Mouse (Mus musculus) limb, embryonic 15.5 days (tissue): ENCODE results near the gene Trp53i13. TPM values are rescaled to one million over a fixed set of nuclear protein-coding genes. Genes with fewer than 3 reads are reported as not detected.
A peak's percentile ranks its signal among the peaks of the same experiment; 100 is the strongest.

ENCODE experiments used
- ATAC-seq: fragments of 200-750 bp; cut with Nextera tagmentation; 2 replicates; pipeline ENCODE4 v1.8.0; 2017; ENCODE audit warnings: low read depth, moderate TSS enrichment; ENCODE audit not compliant: insufficient number of reproducible peaks, low FRiP score, low TSS enrichment
- H3K27ac ChIP-seq: fragments of 300-500 bp; sonication (generic); 2 replicates; pipeline ENCODE4 v1.5.1; 2015; ENCODE audit warnings: moderate library complexity, mild to moderate bottlenecking, inconsistent platforms
- H3K27me3 ChIP-seq: fragments of 300-500 bp; sonication (generic); 2 replicates; pipeline ENCODE4 v1.6.1; 2015; ENCODE audit warnings: inconsistent platforms
- H3K36me3 ChIP-seq: fragments of 300-500 bp; sonication (generic); 2 replicates; pipeline ENCODE4 v1.6.1; 2015; ENCODE audit warnings: inconsistent platforms
- H3K4me1 ChIP-seq: fragments of 300-500 bp; sonication (generic); 2 replicates; pipeline ENCODE4 v1.6.1; 2015; ENCODE audit warnings: inconsistent platforms
- H3K4me2 ChIP-seq: fragments of 300-500 bp; sonication (generic); 2 replicates; pipeline ENCODE4 v1.6.1; 2015; ENCODE audit warnings: mild to moderate bottlenecking, inconsistent platforms
- H3K4me3 ChIP-seq: fragments of 300-500 bp; sonication (generic); 2 replicates; pipeline ENCODE4 v1.5.1; 2015; ENCODE audit warnings: mild to moderate bottlenecking, inconsistent platforms
- H3K9ac ChIP-seq: fragments of 300-500 bp; sonication (generic); 2 replicates; pipeline ENCODE4 v1.6.1; 2015; ENCODE audit warnings: inconsistent platforms
- H3K9me3 ChIP-seq: fragments of 300-500 bp; sonication (generic); 2 replicates; pipeline ENCODE4 v1.6.1; 2016; ENCODE audit warnings: inconsistent platforms
- WGBS: fragments of 180-500 bp; shearing (Covaris S2); methylation state at CpG from one replicate; pipeline ENCODE4 v1.1.7; 2015; 5-methylcytosine and 5-hydroxymethylcytosine counted together
- polyA plus RNA-seq: library from polyadenylated mRNA; unstranded; fragments of >200 nt; fragmentation: Nextera tagmentation; extraction: Ambion mirVana; gene quantifications from 2 replicates; pipeline ENCODE4 v1.2.1, GENCODE M21; 2015

Trp53i13 gene
- polyA plus RNA-seq, 1 experiment from 2014 or later: 62.5 TPM

DNA sequence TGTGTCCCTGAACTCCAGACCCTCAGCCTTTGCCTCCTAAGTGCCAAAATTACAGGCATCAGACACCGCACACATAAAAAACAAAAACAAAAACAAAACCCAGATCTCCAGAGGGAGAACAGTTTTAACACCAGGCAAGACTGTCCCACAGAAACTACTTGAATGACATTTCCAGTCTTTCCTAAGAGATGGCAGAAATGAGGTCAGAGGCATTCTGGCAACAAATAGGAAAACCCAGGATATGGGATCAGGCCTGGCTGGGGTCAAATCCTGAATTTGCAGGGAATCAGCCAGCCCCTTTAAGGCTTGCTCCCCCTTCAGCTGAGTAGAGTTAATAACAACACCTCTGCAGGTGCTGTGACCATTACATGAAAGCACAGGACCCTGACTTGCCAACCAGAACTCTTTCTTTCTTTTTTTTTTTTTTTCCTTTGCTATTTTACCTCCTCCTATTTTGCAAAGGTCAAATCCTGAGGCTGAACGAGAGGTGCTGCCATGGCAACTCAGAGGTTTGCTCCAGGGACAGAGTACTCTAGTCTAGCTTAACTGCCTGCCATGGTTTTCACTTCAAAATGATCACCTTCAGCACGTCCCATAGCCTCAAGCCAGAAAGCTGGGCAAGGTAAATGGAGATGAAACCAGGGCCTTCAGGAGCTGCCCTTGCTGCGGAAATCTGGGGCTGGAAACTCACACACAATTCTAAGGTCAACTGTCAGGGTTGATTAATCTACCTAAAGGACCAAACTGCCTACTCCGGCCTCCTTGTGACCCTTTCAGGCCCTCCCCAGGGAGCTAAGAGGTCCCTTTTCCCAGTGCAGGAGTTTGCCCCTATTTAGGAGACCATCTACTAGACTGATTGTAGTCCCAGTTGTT lies 1.0 kb upstream of the Trp53i13 start:
- Histone ChIP-seq H3K27ac (no peak overlapping the region), H3K4me1 (peaks cover 35% of the 10 kb centered on the region), H3K9me3 (no peaks in the 10 kb centered on the region), H3K4me2 (no peak overlapping the region), H3K27me3 (peaks cover 30% of the 10 kb centered on the region), H3K36me3 (no peaks in the 10 kb centered on the region), H3K9ac (no peak overlapping the region), H3K4me3 (no peak overlapping the region)
- no peak for ATAC-seq
- 68% methylated on average over 5 of the region's 5 CpGs for WGBS

DNA sequence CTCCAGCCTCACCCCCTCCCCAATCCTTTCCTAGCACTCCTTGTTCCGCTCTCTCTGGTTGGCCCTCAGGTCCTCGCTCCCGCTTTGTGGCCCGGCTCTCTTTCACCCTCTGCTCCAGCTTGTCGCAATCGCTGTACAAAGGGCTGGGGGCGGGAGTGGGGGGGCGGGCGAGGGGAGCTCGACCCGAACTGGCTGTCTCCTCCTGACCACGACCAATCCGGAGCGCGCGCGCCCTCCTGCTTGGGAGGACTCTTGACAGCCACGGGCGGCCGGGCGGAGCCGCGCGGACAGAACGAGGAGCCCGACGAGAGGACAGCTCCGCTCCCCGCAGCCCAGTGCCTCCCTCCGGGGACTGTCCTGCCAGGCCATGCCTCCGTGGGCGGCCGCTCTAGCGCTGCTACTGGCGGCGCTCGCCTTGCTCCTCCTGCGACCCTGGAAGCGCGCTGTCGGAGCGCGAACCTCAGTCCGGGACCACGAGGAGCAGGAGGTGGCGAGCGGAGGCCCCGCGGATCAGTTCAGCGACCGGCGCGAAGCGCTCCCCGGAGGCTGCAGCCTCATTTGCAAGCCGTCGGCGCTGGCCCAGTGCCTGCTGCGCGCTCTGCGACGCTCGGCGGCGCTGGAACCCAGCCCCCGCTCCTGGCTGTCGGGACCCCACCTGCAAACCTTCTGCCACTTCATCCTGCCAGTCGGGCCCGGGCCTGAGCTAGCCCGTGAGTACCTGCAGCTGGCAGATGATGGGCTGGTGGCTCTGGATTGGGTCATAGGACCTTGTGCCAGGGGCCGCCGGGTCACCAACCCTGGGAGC lies 746 bp downstream of the Trp53i13 start, which contains the start of gene Abhd15:
Gene Abhd15, plus strand, starts transcription at position 290 of the 805 bp plus-strand sequence.
- H3K27ac ChIP-seq: peak within 1 kb of the TSS; percentile 23; the same call in 1 of the 2 replicates
- no peaks in the 10 kb centered on the region for H3K9me3 ChIP-seq
- peak within 1 kb of the TSS; percentile 72 for H3K4me3 ChIP-seq
- H3K36me3 ChIP-seq: peaks cover 3% of the 10 kb centered on the region; the same call in 1 of the 2 replicates
- H3K4me1 ChIP-seq: peaks cover 37% of the 10 kb centered on the region
- WGBS: under 1% methylated on average over 66 of the region's 72 CpGs
- H3K9ac ChIP-seq: peak within 1 kb of the TSS; percentile 41
- peaks cover 30% of the 10 kb centered on the region for H3K27me3 ChIP-seq
- H3K4me2 ChIP-seq: peak within 1 kb of the TSS; percentile 97
- peak; percentile 25; the same call in 1 of the 2 replicates for ATAC-seq

DNA sequence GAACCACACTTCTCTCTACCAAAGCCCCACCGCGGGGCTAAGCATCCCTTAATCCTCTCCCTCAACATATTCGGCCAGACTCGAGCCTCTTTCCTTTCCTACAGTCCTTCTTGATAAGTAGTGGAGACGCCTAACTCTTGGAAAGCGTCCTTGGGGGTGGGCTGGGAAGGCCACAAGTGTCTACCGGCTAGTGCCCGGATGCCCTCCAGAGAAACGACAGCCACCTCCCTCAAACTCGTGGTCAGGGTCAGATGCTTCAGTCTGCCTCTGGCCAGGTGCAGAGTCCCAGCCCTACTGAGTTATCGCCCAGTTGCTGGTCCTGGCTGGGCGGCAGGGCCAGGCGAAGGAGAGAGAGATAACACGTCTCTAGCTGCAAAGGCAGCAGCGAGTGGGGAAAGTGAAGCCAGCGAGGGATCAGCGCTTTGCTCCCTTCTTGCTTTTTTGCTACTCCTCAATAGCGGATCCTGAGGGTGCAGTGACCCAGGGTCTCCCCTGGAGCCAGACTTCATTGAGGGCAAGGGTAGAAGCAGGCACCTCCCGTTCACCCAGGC lies 1.4 kb downstream of the Trp53i13 start:
- Histone ChIP-seq H3K27me3 (peaks cover 30% of the 10 kb centered on the region), H3K4me2 (peak overlapping the region; percentile 97), H3K9ac (no peak overlapping the region), H3K4me1 (peaks cover 37% of the 10 kb centered on the region), H3K27ac (peak overlapping the region; percentile 8; the same call in 1 of the 2 replicates), H3K4me3 (peak overlapping the region; percentile 72), H3K36me3 (peaks cover 5% of the 10 kb centered on the region), H3K9me3 (no peaks in the 10 kb centered on the region)
- WGBS: 14% methylated on average over 19 of the region's 19 CpGs
- no peak for ATAC-seq

DNA sequence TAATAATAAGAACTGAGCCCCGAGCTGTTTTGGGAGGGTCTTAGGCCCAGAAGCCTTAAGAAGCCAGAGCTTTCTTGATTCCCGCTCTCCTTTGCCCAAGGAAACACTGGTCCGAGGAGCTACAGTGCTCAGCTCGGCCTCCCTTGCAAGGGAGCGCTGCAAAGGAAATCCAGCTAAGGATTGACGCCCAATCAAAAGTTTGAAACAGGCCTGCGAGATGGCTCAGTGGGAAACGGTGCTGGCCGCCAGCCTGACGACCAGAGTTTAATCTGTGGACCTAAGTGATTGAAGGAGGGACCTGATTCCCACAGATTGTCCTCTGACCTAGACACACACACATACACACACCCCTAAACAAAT lies 2.0 kb downstream of the Trp53i13 start:
- peak overlapping the region; percentile 72 for H3K4me2 ChIP-seq
- H3K36me3 ChIP-seq: peaks cover 9% of the 10 kb centered on the region
- H3K4me3 ChIP-seq: peak overlapping the region; percentile 72
- 0 out of 2 replicates have a peak overlapping the region, but pooled peaks have one; percentile 23 for H3K27ac ChIP-seq
- WGBS: 9% methylated on average over 10 of the region's 10 CpGs
- H3K27me3 ChIP-seq: peaks cover 30% of the 10 kb centered on the region
- H3K4me1 ChIP-seq: peaks cover 42% of the 10 kb centered on the region
- no peak for ATAC-seq
- H3K9me3 ChIP-seq: no peaks in the 10 kb centered on the region
- 0 out of 2 replicates have a peak overlapping the region, but pooled peaks have one; percentile 33 for H3K9ac ChIP-seq

DNA sequence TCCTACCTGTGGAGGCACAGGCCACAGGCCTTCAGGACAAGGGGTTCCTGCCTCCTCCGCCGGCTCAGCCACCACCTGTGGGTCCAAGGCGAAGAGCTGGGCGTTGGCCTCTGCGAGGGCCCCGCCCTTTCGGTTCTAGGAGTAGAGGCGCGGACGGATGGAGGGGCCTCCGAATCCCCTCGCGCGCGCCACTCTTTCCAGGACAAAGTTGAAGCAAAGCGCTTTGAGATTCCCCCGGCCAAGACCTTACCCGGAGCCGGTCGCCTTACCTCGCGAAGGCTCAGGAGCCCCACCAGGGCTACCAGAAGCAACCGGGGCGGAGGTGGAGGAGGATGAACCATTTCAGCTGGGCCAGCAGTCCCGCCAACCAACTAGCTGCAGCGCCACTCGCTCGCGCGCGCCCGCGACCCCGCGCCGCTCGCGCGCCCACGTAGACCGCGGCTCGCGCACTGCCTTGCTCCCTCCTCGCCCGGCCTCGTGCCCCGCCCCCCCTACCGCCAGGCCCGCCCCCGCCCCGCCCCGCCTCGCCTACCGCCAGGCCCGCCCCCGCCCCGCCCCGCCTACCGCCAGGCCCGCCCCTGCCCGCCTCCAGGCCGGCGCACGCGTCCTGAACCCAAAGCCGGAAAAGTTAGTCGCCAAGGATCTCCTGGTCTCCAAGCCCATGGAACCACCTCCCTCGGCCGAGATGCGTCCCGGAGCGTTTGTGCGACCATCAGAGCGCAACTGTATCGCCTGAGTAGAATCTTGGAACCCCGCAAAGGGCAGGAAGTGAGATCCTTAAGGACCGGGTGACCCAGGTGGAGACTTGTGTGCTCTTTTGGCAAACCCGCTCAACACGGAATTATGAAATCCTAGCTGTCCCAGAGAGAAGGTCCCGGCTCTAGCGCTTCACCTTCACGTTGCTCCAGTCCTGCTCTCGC lies 2.6 kb downstream of the Trp53i13 start:
- H3K4me1 ChIP-seq: peaks cover 48% of the 10 kb centered on the region
- peak overlapping the region; percentile 72 for H3K4me2 ChIP-seq
- under 1% methylated on average over 72 of the region's 84 CpGs for WGBS
- H3K27ac ChIP-seq: peak overlapping the region; percentile 92
- peak; percentile 84 for ATAC-seq
- peak overlapping the region; percentile 67 for H3K9ac ChIP-seq
- peaks cover 9% of the 10 kb centered on the region for H3K36me3 ChIP-seq
- peak overlapping the region; percentile 72 for H3K4me3 ChIP-seq
- no peaks in the 10 kb centered on the region for H3K9me3 ChIP-seq
- H3K27me3 ChIP-seq: peaks cover 25% of the 10 kb centered on the region

DNA sequence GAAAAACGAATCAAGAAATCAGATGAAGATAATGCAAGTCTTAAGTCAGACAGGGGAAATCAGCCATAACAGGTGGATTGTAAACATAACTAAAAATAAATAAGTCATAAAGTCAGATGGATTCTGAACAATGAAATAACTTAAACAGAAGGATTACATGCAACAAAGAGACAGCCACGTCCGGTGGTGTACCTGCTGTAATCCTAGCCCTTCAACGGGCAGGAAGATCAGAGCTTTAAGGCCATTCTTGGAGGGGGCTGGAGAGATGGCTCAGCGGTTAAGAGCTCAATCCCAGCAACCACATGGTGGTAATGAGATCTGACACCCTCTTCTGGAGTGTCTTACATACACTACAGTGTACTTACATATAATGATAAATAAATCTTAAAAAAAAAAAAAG lies 4.4 kb downstream of the Trp53i13 start:
- peaks cover 14% of the 10 kb centered on the region for H3K27me3 ChIP-seq
- no peak overlapping the region for H3K4me3 ChIP-seq
- WGBS: 73% methylated on average over 5 of the region's 5 CpGs
- peaks cover 66% of the 10 kb centered on the region for H3K4me1 ChIP-seq
- no peak overlapping the region for H3K27ac ChIP-seq
- H3K9me3 ChIP-seq: no peaks in the 10 kb centered on the region
- H3K4me2 ChIP-seq: 0 out of 2 replicates have a peak overlapping the region, but pooled peaks have one; percentile 72
- no peak for ATAC-seq
- H3K9ac ChIP-seq: no peak overlapping the region
- peaks cover 23% of the 10 kb centered on the region for H3K36me3 ChIP-seq

DNA sequence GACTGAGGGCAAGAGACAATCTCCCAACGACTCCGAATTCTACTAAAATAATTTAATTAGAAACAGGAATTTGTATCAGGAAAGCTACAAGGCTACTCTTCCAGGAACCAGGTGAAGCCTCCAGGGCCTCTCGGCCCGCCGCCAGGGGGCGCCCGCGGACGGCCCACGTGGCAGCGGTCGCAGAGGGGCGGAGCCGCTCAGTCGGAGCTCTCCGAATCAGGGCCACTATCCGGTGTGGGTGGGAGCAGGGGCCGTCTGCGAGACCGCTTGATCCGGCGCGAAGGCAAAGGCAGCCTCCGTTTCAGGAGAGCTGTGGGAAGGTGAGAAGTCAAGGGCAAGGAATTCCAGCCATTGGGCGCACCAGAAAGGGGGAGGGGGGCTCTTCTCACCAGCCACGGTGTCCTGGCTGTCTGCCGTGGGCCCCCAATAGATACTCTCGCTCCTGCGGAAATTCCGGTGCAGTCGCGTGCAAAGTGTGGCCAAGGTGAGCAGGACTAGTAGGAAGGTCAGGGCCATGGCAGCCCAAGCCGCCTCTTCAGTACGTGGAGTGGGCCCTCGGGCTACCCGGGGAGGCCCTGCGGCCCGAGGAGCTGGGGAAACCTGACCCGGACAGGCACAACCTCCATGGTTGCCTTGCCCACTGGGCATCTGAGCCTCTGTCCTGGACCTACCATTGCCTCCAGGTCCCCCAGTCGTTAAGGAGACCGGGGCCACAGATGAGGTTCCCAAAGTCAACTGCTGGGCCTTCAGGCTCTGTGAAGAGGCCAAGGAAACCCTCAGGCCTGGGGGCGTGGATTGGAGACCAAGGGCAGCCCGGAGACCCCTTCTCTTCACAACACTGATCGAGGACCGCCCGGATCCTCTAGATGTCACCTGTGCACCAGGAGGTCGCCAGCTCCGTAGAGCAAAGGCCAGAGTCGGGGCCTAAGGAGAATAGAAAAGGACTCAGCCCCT lies 7.4 kb downstream of the Trp53i13 start:
- Histone ChIP-seq H3K9ac (peak overlapping the region; percentile 39; the same call in 1 of the 2 replicates), H3K27me3 (no peaks in the 10 kb centered on the region), H3K36me3 (peaks cover 53% of the 10 kb centered on the region), H3K4me3 (peak overlapping the region; percentile 41), H3K27ac (peak overlapping the region; percentile 71), H3K4me2 (peak overlapping the region; percentile 71), H3K9me3 (no peaks in the 10 kb centered on the region), H3K4me1 (peaks cover 40% of the 10 kb centered on the region)
- 16% methylated on average over 49 of the region's 49 CpGs for WGBS
- peak; percentile 58; the same call in 1 of the 2 replicates for ATAC-seq

DNA sequence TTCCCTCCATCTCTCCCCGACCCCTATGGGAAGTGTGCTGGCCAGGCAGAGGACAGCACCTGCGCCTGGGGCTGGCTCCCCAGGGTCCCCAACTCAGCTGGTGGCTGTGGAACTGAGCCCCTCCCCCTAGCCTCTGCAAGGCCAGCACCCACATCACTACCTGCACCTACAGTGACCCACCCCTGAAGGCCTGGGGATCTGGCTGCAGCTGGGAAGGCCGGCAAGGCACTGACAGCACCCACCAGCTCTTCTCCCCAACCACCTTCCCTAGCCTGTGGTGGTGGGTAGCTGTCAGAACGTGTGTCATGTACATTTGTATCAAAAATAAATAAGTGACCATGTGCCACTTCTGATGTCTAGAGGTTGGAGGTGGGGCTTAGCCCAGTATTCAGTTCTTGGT lies 8.4 kb downstream of the Trp53i13 start:
- Histone ChIP-seq H3K4me2 (no peak overlapping the region), H3K9ac (no peak overlapping the region), H3K27me3 (no peaks in the 10 kb centered on the region), H3K9me3 (no peaks in the 10 kb centered on the region), H3K4me1 (peaks cover 48% of the 10 kb centered on the region), H3K36me3 (peaks cover 62% of the 10 kb centered on the region), H3K27ac (peak overlapping the region; percentile 71), H3K4me3 (no peak overlapping the region)
- WGBS: 62% methylated on average over 4 of the region's 4 CpGs
- ATAC-seq: no peak

DNA sequence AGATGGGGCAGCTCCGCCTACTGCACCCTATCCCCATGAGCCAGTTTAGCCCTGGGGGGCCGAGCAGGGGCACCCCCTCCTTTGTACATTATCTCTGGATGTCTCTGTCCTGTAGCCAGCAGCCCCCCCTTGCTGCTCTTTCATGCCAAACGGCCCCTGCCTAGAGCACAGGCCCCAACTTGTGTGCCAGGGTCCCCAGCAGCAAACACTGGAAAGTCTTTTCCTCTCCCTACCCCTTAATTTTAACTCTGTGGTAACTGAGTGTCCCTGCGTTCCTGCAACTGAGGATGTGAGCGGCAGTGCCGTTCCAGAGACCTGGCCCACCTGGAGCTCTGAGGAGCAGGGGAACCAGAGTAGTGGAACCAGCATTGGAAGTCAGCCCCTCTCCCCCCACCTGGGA lies 8.8 kb downstream of the Trp53i13 start:
- no peaks in the 10 kb centered on the region for H3K27me3 ChIP-seq
- ATAC-seq: no peak
- H3K4me3 ChIP-seq: no peak overlapping the region
- H3K27ac ChIP-seq: peak overlapping the region; percentile 71; the same call in 1 of the 2 replicates
- H3K36me3 ChIP-seq: peaks cover 65% of the 10 kb centered on the region
- peaks cover 45% of the 10 kb centered on the region for H3K4me1 ChIP-seq
- no peak overlapping the region for H3K4me2 ChIP-seq
- H3K9ac ChIP-seq: 0 out of 2 replicates have a peak overlapping the region, but pooled peaks have one; percentile 2
- H3K9me3 ChIP-seq: no peaks in the 10 kb centered on the region
- 77% methylated on average over 6 of the region's 6 CpGs for WGBS

DNA sequence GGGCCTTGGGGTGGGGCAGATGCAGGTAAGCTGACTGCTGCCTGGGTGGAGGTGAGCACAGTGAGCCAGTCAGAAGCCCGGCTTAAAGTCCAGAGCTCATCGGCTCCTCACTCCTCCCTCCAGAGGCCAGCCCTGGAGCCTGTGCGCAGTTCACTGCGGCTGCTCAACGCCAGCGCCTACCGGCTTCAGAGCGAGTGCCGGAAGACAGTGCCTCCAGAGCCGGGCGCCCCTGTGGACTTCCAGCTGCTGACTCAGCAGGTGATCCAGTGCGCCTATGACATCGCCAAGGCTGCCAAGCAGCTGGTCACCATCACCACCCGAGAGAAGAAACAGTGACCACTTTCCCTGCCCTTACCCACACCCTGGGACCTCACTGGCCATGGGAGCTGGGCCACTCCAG lies 9.5 kb downstream of the Trp53i13 start:
- ATAC-seq: no peak
- Histone ChIP-seq H3K36me3 (peaks cover 66% of the 10 kb centered on the region), H3K9me3 (no peaks in the 10 kb centered on the region), H3K4me1 (peaks cover 40% of the 10 kb centered on the region), H3K4me3 (no peak overlapping the region), H3K4me2 (no peak overlapping the region), H3K27ac (peak overlapping the region; percentile 18; the same call in 1 of the 2 replicates), H3K27me3 (no peaks in the 10 kb centered on the region), H3K9ac (0 out of 2 replicates have a peak overlapping the region, but pooled peaks have one; percentile 2)
- WGBS: 77% methylated on average over 14 of the region's 14 CpGs
